Mouse (Mus musculus): Measurements from ENCODE around the gene Micall2. TPM values are rescaled to one million over a fixed set of nuclear protein-coding genes. Genes with fewer than 3 reads are reported as not detected.

Micall2 gene
- 15.1 TPM for polyA plus RNA-seq (2021)

- ChIA-PET CTCF (interaction anchor here (1.0 to 5.5 kb wide), 5 partner anchors 10 to 23 kb away, joined by 3 to 28 read pairs (median 10); no protein-coding TSS in a partner anchor), POLR2A (interaction anchor here (1.5 kb wide), 1 partner anchor 14 kb away, joined by 3 read pairs; no protein-coding TSS in a partner anchor)
- DNase-seq (ENCODE audit: low read depth, low spot score) (peak; percentile 84), ATAC-seq (peak; percentile 88)
- TF ChIP-seq CTCF (IDR thresholded peaks at IDR 0.05) = no peak
- in situ Hi-C loops (cut with MboI; ENCODE audit: low pct_unique_long_range_greater_than_20kb) = no loop called here
- no peaks in the 10 kb centered on the region for H3K27me3 ChIP-seq
Observed at GRCm38 (mm10) chr5:139735677-139736503, at the start of gene Micall2. Gene Micall2, minus strand, starts transcription at chr5:139736336.

DNA sequence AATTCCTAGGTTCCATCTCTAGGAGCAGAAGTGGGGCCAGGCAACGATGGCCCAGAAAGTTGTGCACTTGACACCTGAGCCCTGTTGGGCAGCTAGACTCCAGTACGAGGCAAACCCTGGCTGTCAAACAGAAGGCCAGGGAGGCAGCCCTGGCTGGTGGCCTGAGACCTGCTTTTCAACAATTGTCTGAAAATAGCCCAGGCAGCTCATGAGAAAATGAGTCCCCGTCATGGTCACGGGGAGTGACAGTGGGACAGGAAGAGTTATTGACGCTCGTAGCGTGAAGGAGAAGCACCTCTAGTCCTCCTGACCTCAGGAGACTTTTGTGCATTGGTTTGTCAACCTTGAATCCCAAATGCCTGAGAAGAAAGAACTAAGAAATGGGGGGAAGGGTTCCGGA is 45.3 kb upstream of the Micall2 start:
- ChIA-PET POLR2A (no interaction called here), CTCF (interaction anchor here (1.0 kb wide), 1 partner anchor 26 kb away, joined by 3 read pairs; no protein-coding TSS in a partner anchor)
- TF ChIP-seq CTCF (IDR thresholded peaks at IDR 0.05) = no peak
- no peaks in the 10 kb centered on the region for H3K27me3 ChIP-seq
- ATAC-seq = no peak
- in situ Hi-C loops (cut with MboI; ENCODE audit: low pct_unique_long_range_greater_than_20kb) = no loop called here
- no peak for DNase-seq (ENCODE audit: low read depth, low spot score)

DNA sequence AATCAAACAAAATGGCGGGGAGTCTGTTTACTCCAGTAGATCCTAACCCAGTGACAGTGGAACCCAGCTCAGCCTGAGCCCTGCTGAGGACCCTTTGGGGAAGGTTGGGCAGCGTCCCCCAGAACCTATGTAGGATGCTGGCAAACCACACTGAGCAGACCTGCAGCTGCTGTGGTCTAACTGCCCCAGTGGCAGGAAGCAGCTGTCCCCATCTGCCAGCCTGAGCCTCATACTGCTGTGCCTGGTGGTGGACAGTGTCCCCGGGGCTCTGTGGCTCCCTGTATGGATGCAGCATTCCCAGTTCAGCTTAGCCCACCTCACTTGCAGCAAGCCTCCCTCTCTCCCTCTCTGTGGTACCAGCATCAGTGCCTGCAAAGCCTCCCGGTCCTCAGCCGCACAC is 40.8 kb upstream of the Micall2 start:
- TF ChIP-seq CTCF (IDR thresholded peaks at IDR 0.05) = no peak
- POLR2A ChIA-PET = interaction anchor here (0.7 to 1.9 kb wide), 2 partner anchors 14 to 52 kb away, joined by 3 to 4 read pairs; no protein-coding TSS in a partner anchor
- CTCF ChIA-PET = interaction anchor here (0.9 to 1.8 kb wide), 2 partner anchors 42 to 45 kb away, joined by 3 to 15 read pairs; partner anchors contain the start of gene Tmem184a
- H3K27me3 ChIP-seq = no peaks in the 10 kb centered on the region
- DNase-seq (ENCODE audit: low read depth, low spot score) = no peak
- in situ Hi-C loops (cut with MboI; ENCODE audit: low pct_unique_long_range_greater_than_20kb) = loop anchor here (5.0 kb wide), 1 partner anchor 45 kb away; no protein-coding TSS in a partner anchor
- no peak for ATAC-seq

DNA sequence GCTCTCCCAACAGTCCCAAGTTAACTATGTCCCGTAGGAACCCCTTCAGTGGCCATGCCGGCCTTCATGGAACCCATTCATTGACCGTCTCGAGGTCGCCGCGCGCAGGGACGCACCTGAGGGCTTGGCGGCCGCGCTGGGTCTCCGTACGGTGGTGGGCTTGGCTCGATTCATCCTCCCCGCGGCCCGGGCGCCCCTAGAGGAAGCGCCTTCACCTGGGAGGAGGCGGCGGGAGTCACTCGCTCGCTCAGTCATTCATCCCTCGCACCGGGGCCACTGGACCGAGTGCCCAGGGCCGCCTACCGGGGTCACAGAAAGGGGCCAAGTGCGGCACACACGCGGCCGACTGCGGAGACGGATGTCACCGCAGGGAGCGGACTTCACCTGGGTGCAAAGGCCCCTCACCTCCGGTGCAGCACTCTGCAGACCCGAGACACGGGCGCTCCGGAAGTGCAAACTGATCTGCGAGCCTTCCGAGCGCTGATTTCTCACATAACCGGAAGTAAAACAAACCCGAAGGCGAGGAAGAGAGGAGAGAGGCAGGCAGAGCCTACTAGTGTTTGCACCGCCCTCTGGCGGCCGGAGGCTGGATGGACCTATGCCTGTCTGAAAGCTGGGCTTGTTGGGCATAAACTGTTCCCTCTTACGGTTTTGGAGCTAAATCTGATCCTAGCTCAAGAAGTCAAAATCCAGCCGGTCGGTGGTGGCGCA is 39.2 kb upstream of the Micall2 start, which contains the start of gene Ints1:
Gene Ints1 (minus strand): TSS at position 459 of the 711 bp plus-strand sequence.
- in situ Hi-C loops (cut with MboI; ENCODE audit: low pct_unique_long_range_greater_than_20kb) = loop anchor here (5.0 kb wide), 1 partner anchor 47 kb away; no protein-coding TSS in a partner anchor
- no peak for TF ChIP-seq CTCF (IDR thresholded peaks at IDR 0.05)
- ATAC-seq (peak; percentile 46), DNase-seq (ENCODE audit: low read depth, low spot score) (no peak)
- ChIA-PET CTCF (interaction anchor here (0.8 to 1.8 kb wide), 7 partner anchors 14 to 132 kb away, joined by 3 to 15 read pairs (median 4); partner anchors contain the start of gene Tmem184a), POLR2A (interaction anchor here (1.9 kb wide), 1 partner anchor 15 kb away, joined by 4 read pairs; no protein-coding TSS in a partner anchor)
- no peaks in the 10 kb centered on the region for H3K27me3 ChIP-seq

- DNase-seq (ENCODE audit: low read depth, low spot score) = no peak
Observed at GRCm38 (mm10) chr5:139768216-139768615, 32.1 kb upstream of the Micall2 start.

GRCm38 (mm10) chr5:139764296-139764695 is 28.2 kb upstream of the Micall2 start:
- ChIA-PET CTCF (interaction anchor here (1.3 to 1.7 kb wide), 2 partner anchors 9 kb away, joined by 5 to 6 read pairs; no protein-coding TSS in a partner anchor), POLR2A (no interaction called here)
- no peak for TF ChIP-seq CTCF (IDR thresholded peaks at IDR 0.05)
- peak; percentile 4 for ATAC-seq
- in situ Hi-C loops (cut with MboI; ENCODE audit: low pct_unique_long_range_greater_than_20kb) = no loop called here
- H3K27me3 ChIP-seq = no peaks in the 10 kb centered on the region
- DNase-seq (ENCODE audit: low read depth, low spot score) = no peak

More at GRCm38 (mm10) chr5:139768216-139768615, 32.1 kb upstream of the Micall2 start:
- POLR2A ChIA-PET = interaction anchor here (1.3 kb wide), 1 partner anchor 13 kb away, joined by 3 read pairs; no protein-coding TSS in a partner anchor
- CTCF ChIA-PET = interaction anchor here (1.4 kb wide), 1 partner anchor 13 kb away, joined by 5 read pairs; no protein-coding TSS in a partner anchor
- in situ Hi-C loops (cut with MboI; ENCODE audit: low pct_unique_long_range_greater_than_20kb) = no loop called here
- H3K27me3 ChIP-seq = no peaks in the 10 kb centered on the region
- no peak for ATAC-seq
- TF ChIP-seq CTCF (IDR thresholded peaks at IDR 0.05) = no peak

DNA sequence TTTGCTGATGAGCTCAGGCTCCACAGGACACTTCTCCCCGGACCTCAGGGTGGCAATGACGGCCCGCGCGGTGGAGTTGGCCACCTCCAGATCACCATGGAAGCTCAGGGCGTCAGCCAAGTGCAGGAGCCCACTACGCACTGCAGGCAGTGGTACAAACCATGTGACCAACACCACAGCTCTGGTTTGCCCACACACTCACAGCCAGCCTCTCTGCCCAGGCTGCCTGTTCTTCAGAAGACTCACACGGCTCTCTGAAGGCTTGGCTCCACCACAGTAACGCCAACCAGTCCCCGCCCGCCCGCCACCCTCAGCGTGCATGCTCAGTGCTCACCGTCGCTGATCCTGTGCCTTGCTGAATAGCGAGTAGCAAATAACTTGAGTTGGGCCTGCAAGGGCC is 22.0 kb upstream of the Micall2 start:
- no peak for DNase-seq (ENCODE audit: low read depth, low spot score)
- in situ Hi-C loops (cut with MboI; ENCODE audit: low pct_unique_long_range_greater_than_20kb) = no loop called here

GRCm38 (mm10) chr5:139756586-139756985 is 20.4 kb upstream of the Micall2 start:
- CTCF ChIA-PET = interaction anchor here (3.0 kb wide), 1 partner anchor 11 kb away, joined by 18 read pairs; no protein-coding TSS in a partner anchor
- TF ChIP-seq CTCF (IDR thresholded peaks at IDR 0.05) = no peak
- DNase-seq (ENCODE audit: low read depth, low spot score) (no peak), ATAC-seq (no peak)
- H3K27me3 ChIP-seq = no peaks in the 10 kb centered on the region
- POLR2A ChIA-PET = interaction anchor here (0.6 kb wide), 1 partner anchor 81 kb away, joined by 3 read pairs; no protein-coding TSS in a partner anchor
- in situ Hi-C loops (cut with MboI; ENCODE audit: low pct_unique_long_range_greater_than_20kb) = no loop called here

More for the DNA sequence above, 22.0 kb upstream of the Micall2 start:
- no peak for ATAC-seq
- no peak for TF ChIP-seq CTCF (IDR thresholded peaks at IDR 0.05)
- CTCF ChIA-PET = interaction anchor here (0.9 kb wide), 1 partner anchor 8 kb away, joined by 4 read pairs; no protein-coding TSS in a partner anchor
- no peaks in the 10 kb centered on the region for H3K27me3 ChIP-seq
- POLR2A ChIA-PET = no interaction called here

DNA sequence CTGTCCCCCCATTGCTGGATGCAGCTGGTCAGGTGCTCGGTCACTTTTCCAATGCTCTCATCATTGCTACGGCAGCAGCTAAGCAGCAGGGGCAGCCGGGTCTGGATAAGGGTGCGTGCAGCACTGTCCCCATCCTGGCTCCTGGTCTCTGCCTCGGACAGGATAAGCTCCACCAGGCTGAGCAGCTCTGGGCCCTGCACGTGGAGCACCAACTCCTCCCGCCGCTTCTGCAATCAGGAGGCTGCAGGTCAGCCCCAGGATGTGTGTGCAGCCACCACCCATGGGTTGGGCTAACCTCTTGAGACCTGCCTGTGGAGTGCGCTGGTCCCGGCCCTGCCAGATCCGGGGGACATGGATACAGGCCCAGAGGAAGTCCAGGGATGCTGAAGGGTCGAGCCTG is 20.0 kb upstream of the Micall2 start:
- POLR2A ChIA-PET = no interaction called here
- no peaks in the 10 kb centered on the region for H3K27me3 ChIP-seq
- TF ChIP-seq CTCF (IDR thresholded peaks at IDR 0.05) = no peak

DNA sequence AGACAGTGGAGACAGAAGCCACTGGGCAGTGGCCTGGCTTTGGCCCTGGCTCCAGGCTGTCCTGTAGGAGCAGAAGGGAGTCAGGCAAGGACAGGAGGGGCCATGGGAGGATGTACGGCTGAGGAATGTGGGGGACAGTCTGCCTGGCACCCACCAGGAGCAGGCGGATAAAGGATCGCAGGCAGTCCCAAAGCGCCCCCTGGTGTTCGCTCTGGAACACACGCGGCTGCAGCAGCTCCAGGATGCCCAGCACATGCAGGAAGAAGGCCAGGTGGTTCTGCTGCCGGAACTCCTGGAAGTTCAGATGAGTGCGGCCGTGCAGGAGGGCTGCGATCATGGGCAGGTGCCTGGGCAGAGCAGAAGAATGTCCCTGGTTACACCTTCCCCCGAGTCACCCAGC is 18.6 kb upstream of the Micall2 start:
- POLR2A ChIA-PET = interaction anchor here (0.6 kb wide), 1 partner anchor 13 kb away, joined by 3 read pairs; no protein-coding TSS in a partner anchor
- CTCF ChIA-PET = interaction anchor here (0.8 to 3.0 kb wide), 13 partner anchors 9 to 227 kb away, joined by 3 to 18 read pairs (median 4); no protein-coding TSS in a partner anchor
- in situ Hi-C loops (cut with MboI; ENCODE audit: low pct_unique_long_range_greater_than_20kb) = no loop called here
- ATAC-seq (no peak), DNase-seq (ENCODE audit: low read depth, low spot score) (no peak)
- TF ChIP-seq CTCF (IDR thresholded peaks at IDR 0.05) = no peak
- no peaks in the 10 kb centered on the region for H3K27me3 ChIP-seq

More for the DNA sequence above, 20.0 kb upstream of the Micall2 start:
- CTCF ChIA-PET = interaction anchor here (0.7 to 3.0 kb wide), 6 partner anchors 8 to 40 kb away, joined by 3 to 18 read pairs (median 6); no protein-coding TSS in a partner anchor
- ATAC-seq (no peak), DNase-seq (ENCODE audit: low read depth, low spot score) (no peak)
- in situ Hi-C loops (cut with MboI; ENCODE audit: low pct_unique_long_range_greater_than_20kb) = no loop called here
